Comparison of ENCODE assay signal across 8 mouse cellular contexts in the genomic region with DNA sequence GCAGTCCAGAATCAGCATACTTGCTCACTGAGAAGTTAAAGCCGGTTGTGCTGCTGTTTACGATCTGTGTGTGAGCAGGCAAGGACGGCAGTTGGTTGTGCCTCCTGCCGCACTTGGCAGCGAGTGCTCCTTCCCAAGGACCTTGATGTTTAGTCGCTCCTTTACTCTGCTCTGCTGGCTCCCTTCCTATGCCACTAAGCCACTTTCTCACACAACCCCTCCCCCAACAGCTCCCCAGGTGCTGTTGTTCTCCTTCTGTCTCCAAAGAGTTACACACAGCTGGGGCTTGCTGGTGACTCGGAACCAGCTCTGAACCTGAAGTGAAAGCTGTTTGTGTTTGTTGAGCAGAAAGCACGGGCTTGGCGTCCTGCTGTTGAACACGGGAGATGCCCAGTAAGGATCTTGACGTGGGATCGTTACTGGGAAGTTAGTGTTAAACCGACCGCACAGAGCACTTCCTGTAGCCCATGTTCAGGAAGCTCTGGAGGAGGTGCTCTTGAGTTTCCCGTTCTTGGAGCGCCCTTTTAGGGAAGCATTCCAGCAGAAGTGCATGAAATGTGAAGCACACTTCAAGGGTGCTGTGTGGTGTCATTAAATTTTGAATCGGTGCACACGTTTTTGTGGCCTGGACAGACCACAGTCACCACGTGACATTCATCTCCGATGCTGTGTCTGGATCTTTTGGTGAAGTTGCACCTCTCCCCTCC.
A peak's percentile ranks its signal among the peaks of the same experiment; 100 is the strongest.
DNase-seq lines count a peak whose midpoint lies in the region; ATAC-seq lines count a peak whose summit lies in the region.

No protein-coding gene starts in this region.

- no peaks in the 10 kb centered on the region for H3K36me3 ChIP-seq in embryonic facial prominence, embryonic 10.5 days (replicated peaks)
- no peaks in the 10 kb centered on the region for H3K36me3 ChIP-seq in heart, embryonic 15.5 days
- peaks cover 6% of the 10 kb centered on the region for H3K36me3 ChIP-seq in macrophage (ENCODE audit: inconsistent target)

- H3K4me1 ChIP-seq in embryonic facial prominence, embryonic 10.5 days: peaks cover 18% of the 10 kb centered on the region
- peaks cover 50% of the 10 kb centered on the region for H3K4me1 ChIP-seq in heart, embryonic 15.5 days (replicated peaks)

- ATAC-seq in heart, embryonic 15.5 days (replicated peaks; ENCODE audit: insufficient number of reproducible peaks, insufficient read depth, low FRiP score, low read depth): peak; percentile 33; the same call in 1 of the 2 replicates

- peak overlapping the region; percentile 52 for H3K9ac ChIP-seq in heart, embryonic 15.5 days

- WGBS in embryonic facial prominence, embryonic 10.5 days: 3% methylated on average over 20 of the region's 20 CpGs
- 2% methylated on average over 20 of the region's 20 CpGs for WGBS in heart, embryonic 15.5 days
- WGBS in macrophage (ENCODE audit: missing documents): 3% methylated on average over 20 of the region's 20 CpGs

- H3K27ac ChIP-seq in embryonic facial prominence, embryonic 10.5 days (replicated peaks): peak overlapping the region; percentile 69
- peak overlapping the region; percentile 76 for H3K27ac ChIP-seq in heart, embryonic 15.5 days
- H3K27ac ChIP-seq in macrophage: peak overlapping the region; percentile 75

- peak overlapping the region; percentile 54 for H3K4me3 ChIP-seq in embryonic facial prominence, embryonic 10.5 days
- peak overlapping the region; percentile 49 for H3K4me3 ChIP-seq in heart, embryonic 15.5 days
- H3K4me3 ChIP-seq in macrophage (ENCODE audit: inconsistent target): peak overlapping the region; percentile 10; the same call in 1 of the 2 replicates

- H3K4me2 ChIP-seq in heart, embryonic 15.5 days: peak overlapping the region; percentile 76

- H3K79me2 ChIP-seq in macrophage (ENCODE audit: inconsistent target): peaks cover 100% of the 10 kb centered on the region

- DNase-seq in 3134 (ENCODE audit: extremely low read depth, insufficient read length, low spot score): peak; percentile 45
- DNase-seq in R1 (ENCODE audit: low read depth, low spot score): peak; percentile 81
- DNase-seq in embryonic facial prominence, embryonic 10.5 days (ENCODE audit: low spot score): peak; percentile 53
- DNase-seq in kidney, postnatal 10 days: peak; percentile 71
- peak; percentile 58 for DNase-seq in retina, postnatal 1 day
- DNase-seq in left cerebral cortex, adult 9 months (ENCODE audit: low spot score in 2 of 2): no peak

- H3K9me3 ChIP-seq in embryonic facial prominence, embryonic 10.5 days: peaks cover 1% of the 10 kb centered on the region; the same call in 1 of the 2 replicates
- H3K9me3 ChIP-seq in heart, embryonic 15.5 days (replicated peaks): no peaks in the 10 kb centered on the region

- peaks cover 22% of the 10 kb centered on the region for H3K27me3 ChIP-seq in embryonic facial prominence, embryonic 10.5 days (replicated peaks; ENCODE audit: low read depth, poor library complexity, severe bottlenecking)
- H3K27me3 ChIP-seq in heart, embryonic 15.5 days: no peaks in the 10 kb centered on the region

Comparison
In these comparisons a context has a peak if more than half of its experiments do, and no peak if none do; other contexts are left out.
1. DNase-seq: peak in 3134 (single experiment), R1 (single experiment), embryonic facial prominence, embryonic 10.5 days (single experiment), kidney, postnatal 10 days (single experiment) and retina, postnatal 1 day (single experiment); none in left cerebral cortex, adult 9 months (0 of 2).
2. Peak in every context shown above with its lines, with median percentiles within 50 percentile points of each other: H3K27ac ChIP-seq and H3K4me3 ChIP-seq.